ENCODE assay signal across 31 mouse cellular contexts in the genomic region with DNA sequence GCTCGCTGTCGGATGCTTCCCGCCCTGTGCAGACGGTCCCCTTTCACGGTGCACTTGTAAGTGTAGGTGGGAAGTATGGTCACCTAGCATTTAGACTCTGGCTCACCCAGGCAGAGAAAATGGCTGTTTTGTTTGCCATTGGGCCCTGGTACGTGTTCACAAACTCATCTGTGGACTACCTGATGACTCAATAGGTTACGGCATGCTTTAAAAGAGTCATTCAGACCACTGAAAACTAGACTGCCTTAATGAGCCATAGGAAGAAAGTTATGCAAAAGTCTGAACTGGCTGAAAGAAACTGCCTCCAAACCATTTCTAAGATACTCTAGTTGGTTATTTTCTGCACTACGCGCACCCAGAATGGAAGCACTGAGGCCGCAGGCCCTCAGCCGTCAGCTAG.
"Had no signal": no experiment of that assay in that cellular context is flagged by ENCODE, and none has a peak within 500 bp of the region (broad histone marks: within the 10 kb centered on the region; RNA-seq: fewer than 3 reads in every experiment).

No protein-coding gene starts in this region.

- H3K9ac ChIP-seq: heart, embryonic 12.5 days; heart, embryonic 13.5 days; heart, embryonic 15.5 days; hindbrain, embryonic 12.5 days; hindbrain, embryonic 13.5 days; hindbrain, embryonic 14.5 days; hindbrain, embryonic 15.5 days; intestine, embryonic 15.5 days; kidney, embryonic 15.5 days had no signal

- H3K36me3 ChIP-seq: heart, embryonic 13.5 days; heart, embryonic 15.5 days; hindbrain, embryonic 12.5 days; hindbrain, embryonic 13.5 days; hindbrain, embryonic 15.5 days; intestine, embryonic 15.5 days; kidney, embryonic 15.5 days had no signal

- H3K4me1 ChIP-seq: heart, embryonic 15.5 days; hindbrain, embryonic 12.5 days; hindbrain, embryonic 15.5 days; intestine, embryonic 15.5 days had no signal

- H3K9me3 ChIP-seq: heart, embryonic 13.5 days; heart, embryonic 15.5 days; hindbrain, embryonic 10.5 days; hindbrain, embryonic 12.5 days; hindbrain, embryonic 15.5 days; intestine, embryonic 15.5 days; kidney, embryonic 15.5 days had no signal

- DNase-seq: heart, postnatal 10 days; heart, postnatal 14 days; heart, postnatal 36 days; heart, postnatal 4 days; kidney, adult 11 months; kidney, adult 18-20 months; kidney, adult 2 months; kidney, adult 8-10 months; kidney, adult 9 months; kidney, postnatal 10 days; kidney, postnatal 14 days; kidney, postnatal 25 days; kidney, postnatal 36 days; kidney, postnatal 4 days; layer of hippocampus, adult 9-11 months; layer of hippocampus, postnatal 36 days had no signal

- H3K4me2 ChIP-seq: heart, embryonic 11.5 days; heart, embryonic 12.5 days; heart, embryonic 13.5 days; heart, embryonic 15.5 days; hindbrain, embryonic 12.5 days; hindbrain, embryonic 13.5 days; hindbrain, embryonic 14.5 days; hindbrain, embryonic 15.5 days; intestine, embryonic 15.5 days; kidney, embryonic 15.5 days had no signal

- H3K27me3 ChIP-seq: heart, embryonic 12.5 days; heart, embryonic 13.5 days; heart, embryonic 15.5 days; hindbrain, embryonic 12.5 days; hindbrain, embryonic 13.5 days; hindbrain, embryonic 15.5 days; intestine, embryonic 15.5 days; kidney, embryonic 15.5 days had no signal

- H3K4me3 ChIP-seq: heart, embryonic 12.5 days; heart, embryonic 13.5 days; heart, embryonic 15.5 days; hindbrain, embryonic 10.5 days; hindbrain, embryonic 12.5 days; hindbrain, embryonic 13.5 days; hindbrain, embryonic 15.5 days; intestine, embryonic 15.5 days; kidney, embryonic 15.5 days; layer of hippocampus, adult 2 months; left cerebral cortex, adult 2 months had no signal

- H3K27ac ChIP-seq: heart, embryonic 13.5 days; heart, embryonic 15.5 days; hindbrain, embryonic 10.5 days; hindbrain, embryonic 12.5 days; hindbrain, embryonic 13.5 days; hindbrain, embryonic 14.5 days; hindbrain, embryonic 15.5 days; hindbrain, postnatal 0 days; intestine, embryonic 15.5 days; kidney, embryonic 15.5 days; kidney, postnatal 0 days; layer of hippocampus, adult 2 months; left cerebral cortex, adult 2 months had no signal
